Mouse (Mus musculus): ENCODE measurements around the gene Myh9.

DNA sequence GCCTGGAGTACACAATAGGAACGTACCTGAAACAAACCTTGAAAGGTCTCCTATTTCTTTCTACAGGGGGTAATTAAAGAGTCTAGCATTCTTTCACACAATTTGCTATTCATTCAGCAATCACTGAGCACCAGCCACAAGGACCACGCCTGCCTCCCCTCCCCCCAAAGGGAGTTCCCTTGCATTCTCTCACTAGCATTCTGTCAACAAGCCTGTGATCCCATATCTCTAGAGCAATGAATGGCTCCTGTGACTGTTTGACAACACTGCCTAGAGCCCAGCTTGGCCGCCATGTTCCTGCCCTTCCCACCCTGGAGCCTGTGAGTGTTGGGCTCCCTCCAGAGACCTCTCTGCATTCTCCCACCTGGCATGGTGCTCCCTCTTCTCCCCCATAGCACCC, 5.9 kb upstream of the Myh9 start:
- no peak for TF ChIP-seq CTCF (IDR thresholded peaks at IDR 0.05)
- no peak for TF ChIP-seq EP300 (IDR thresholded peaks at IDR 0.05)

Data from lung, postnatal 0 days (tissue).